ENCODE assay signal across 11 mouse cellular contexts in the genomic region with DNA sequence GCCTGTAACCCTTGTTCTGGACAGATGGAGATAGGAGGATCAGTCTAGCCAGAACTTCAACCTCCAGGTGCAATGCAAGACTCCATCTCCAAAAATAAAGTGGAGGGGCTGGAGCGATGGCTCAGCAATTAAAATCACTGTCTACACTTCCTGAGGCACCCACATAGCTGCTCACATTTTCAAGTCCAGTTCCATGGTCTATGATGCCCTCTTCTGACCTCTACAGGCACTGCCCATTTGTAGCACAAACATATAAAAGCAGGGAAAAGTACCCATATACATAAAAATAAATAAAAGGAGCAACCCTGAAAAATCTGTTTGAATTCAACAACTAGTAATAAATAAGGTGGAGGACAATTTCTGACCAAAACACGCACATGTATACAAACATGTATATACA. TPM values are rescaled to one million over a fixed set of nuclear protein-coding genes. Genes with fewer than 3 reads are reported as not detected.
A peak's percentile ranks its signal among the peaks of the same experiment; 100 is the strongest.
DNase-seq lines count a peak whose midpoint lies in the region; ATAC-seq and TF ChIP-seq lines count a peak whose summit lies in the region.
"Had no signal": no experiment of that assay in that cellular context is flagged by ENCODE, and none has a peak within 500 bp of the region (broad histone marks: within the 10 kb centered on the region; RNA-seq: fewer than 3 reads in every experiment).

No protein-coding gene starts in this region.

- no peak for DNase-seq in gastrocnemius, adult 2 months
- no peak for DNase-seq in gastrocnemius, postnatal 14 days
- peak; percentile 23 for DNase-seq in midbrain, embryonic 14.5 days
- DNase-seq in midbrain, embryonic 10.5 days (ENCODE audit: low spot score): no peak
- DNase-seq in splenic B cell, adult 2 months (ENCODE audit: low read depth, low spot score): peak; percentile 62
- DNase-seq: kidney, postnatal 36 days; spleen, adult 18-20 months had no signal

- no peaks in the 10 kb centered on the region for H3K4me1 ChIP-seq in midbrain, embryonic 14.5 days (ENCODE audit: control insufficient read depth, insufficient read depth, low read length)
- no peaks in the 10 kb centered on the region for H3K4me1 ChIP-seq in midbrain, embryonic 10.5 days
- H3K4me1 ChIP-seq in heart, embryonic 12.5 days (replicated peaks): no peaks in the 10 kb centered on the region
- no peaks in the 10 kb centered on the region for H3K4me1 ChIP-seq in midbrain, embryonic 16.5 days (ENCODE audit: control insufficient read depth, insufficient read depth, low read length)
- H3K4me1 ChIP-seq: heart, embryonic 15.5 days had no signal

- TF ChIP-seq CTCF in gastrocnemius, adult 2 months (IDR thresholded peaks at IDR 0.05): peak; percentile 51

- H3K36me3 ChIP-seq in midbrain, embryonic 14.5 days (ENCODE audit: control insufficient read depth, insufficient read depth, low read length): no peaks in the 10 kb centered on the region
- no peaks in the 10 kb centered on the region for H3K36me3 ChIP-seq in midbrain, embryonic 10.5 days
- H3K36me3 ChIP-seq in splenic B cell, adult 2 months (ENCODE audit: control insufficient read depth, insufficient read depth, low read length, poor library complexity, severe bottlenecking): no peaks in the 10 kb centered on the region
- H3K36me3 ChIP-seq in heart, embryonic 12.5 days: no peaks in the 10 kb centered on the region
- H3K36me3 ChIP-seq in midbrain, embryonic 16.5 days (ENCODE audit: control insufficient read depth, insufficient read depth, low read length): no peaks in the 10 kb centered on the region
- H3K36me3 ChIP-seq: heart, embryonic 15.5 days had no signal

- no peak overlapping the region for H3K4me3 ChIP-seq in gastrocnemius, adult 2 months
- no peak overlapping the region for H3K4me3 ChIP-seq in midbrain, embryonic 14.5 days (replicated peaks; ENCODE audit: low read depth, low read length)
- H3K4me3 ChIP-seq in midbrain, embryonic 10.5 days: no peak overlapping the region
- H3K4me3 ChIP-seq in heart, embryonic 12.5 days: no peak overlapping the region
- H3K4me3 ChIP-seq in midbrain, embryonic 16.5 days (ENCODE audit: low read depth, low read length): no peak overlapping the region
- H3K4me3 ChIP-seq: heart, embryonic 15.5 days had no signal

- no peaks in the 10 kb centered on the region for H3K27me3 ChIP-seq in midbrain, embryonic 14.5 days (ENCODE audit: control insufficient read depth, insufficient read depth, low read length)
- H3K27me3 ChIP-seq in midbrain, embryonic 10.5 days (ENCODE audit: low read depth, poor library complexity, severe bottlenecking): no peaks in the 10 kb centered on the region
- H3K27me3 ChIP-seq in splenic B cell, adult 2 months (ENCODE audit: control insufficient read depth, insufficient read depth, low read length, poor library complexity, severe bottlenecking): no peaks in the 10 kb centered on the region
- H3K27me3 ChIP-seq in heart, embryonic 12.5 days (replicated peaks): no peaks in the 10 kb centered on the region
- no peaks in the 10 kb centered on the region for H3K27me3 ChIP-seq in midbrain, embryonic 16.5 days (ENCODE audit: control insufficient read depth, insufficient read depth, low read depth, low read length)
- H3K27me3 ChIP-seq: heart, embryonic 15.5 days had no signal

- no peak overlapping the region for H3K4me2 ChIP-seq in midbrain, embryonic 14.5 days (ENCODE audit: low read length)
- H3K4me2 ChIP-seq in heart, embryonic 12.5 days: no peak overlapping the region
- H3K4me2 ChIP-seq in midbrain, embryonic 16.5 days (ENCODE audit: low read length): no peak overlapping the region
- H3K4me2 ChIP-seq: heart, embryonic 15.5 days had no signal

- H3K9ac ChIP-seq in midbrain, embryonic 14.5 days (replicated peaks; ENCODE audit: low read length): no peak overlapping the region
- no peak overlapping the region for H3K9ac ChIP-seq in heart, embryonic 12.5 days
- no peak overlapping the region for H3K9ac ChIP-seq in midbrain, embryonic 16.5 days (ENCODE audit: low read depth, low read length)
- H3K9ac ChIP-seq: heart, embryonic 15.5 days had no signal

- no peak overlapping the region for H3K27ac ChIP-seq in gastrocnemius, adult 2 months
- H3K27ac ChIP-seq in midbrain, embryonic 14.5 days (replicated peaks; ENCODE audit: low read depth, low read length): no peak overlapping the region
- no peak overlapping the region for H3K27ac ChIP-seq in midbrain, embryonic 10.5 days (replicated peaks)
- H3K27ac ChIP-seq in heart, embryonic 12.5 days (ENCODE audit: poor library complexity, severe bottlenecking): no peak overlapping the region
- H3K27ac ChIP-seq in midbrain, embryonic 16.5 days (ENCODE audit: low read length): no peak overlapping the region
- H3K27ac ChIP-seq: heart, embryonic 15.5 days had no signal

- H3K9me3 ChIP-seq in midbrain, embryonic 14.5 days (ENCODE audit: control insufficient read depth, low read length): no peaks in the 10 kb centered on the region
- H3K9me3 ChIP-seq in midbrain, embryonic 10.5 days (replicated peaks): no peaks in the 10 kb centered on the region
- no peaks in the 10 kb centered on the region for H3K9me3 ChIP-seq in heart, embryonic 12.5 days (replicated peaks)
- no peaks in the 10 kb centered on the region for H3K9me3 ChIP-seq in midbrain, embryonic 16.5 days (replicated peaks; ENCODE audit: control insufficient read depth, low read length, poor library complexity, severe bottlenecking)
- H3K9me3 ChIP-seq: heart, embryonic 15.5 days had no signal

- ATAC-seq in midbrain, embryonic 14.5 days (ENCODE audit: low FRiP score, low TSS enrichment): no peak
- ATAC-seq in common myeloid progenitor, adult 5-6 weeks (replicated peaks; ENCODE audit: low read depth, poor library complexity, severe bottlenecking): peak; percentile 79
- no peak for ATAC-seq in heart, embryonic 12.5 days (ENCODE audit: insufficient number of reproducible peaks, low FRiP score)
- ATAC-seq in midbrain, embryonic 16.5 days: no peak

- intact Hi-C loops in gastrocnemius, adult 2 months (cut with DNase I): no loop called here
- intact Hi-C loops in gastrocnemius, postnatal 14 days (cut with DNase I; ENCODE audit: low total_unique reads): no loop called here

- WGBS in midbrain, embryonic 14.5 days: 77% methylated on average over 2 of the region's 2 CpGs
- 75% methylated on average over 2 of the region's 2 CpGs for WGBS in midbrain, embryonic 10.5 days
- WGBS in heart, embryonic 12.5 days: 65% methylated on average over 2 of the region's 2 CpGs
- WGBS in midbrain, embryonic 16.5 days: 75% methylated on average over 2 of the region's 2 CpGs

RNA-seq across cellular contexts. Expression of a gene that starts 39.1 kb away (rescaled TPM):
- total RNA-seq in gastrocnemius, adult 2 months (2021): 10 to 100 TPM; 69.4 to 78.9 TPM
- total RNA-seq in gastrocnemius, postnatal 14 days (2021): 10 to 100 TPM; 65.8 to 66.1 TPM
- 4.6 and 5.0 TPM in 2 replicates for polyA plus RNA-seq in midbrain, embryonic 14.5 days (2014; fragmentation: Nextera tagmentation; extraction: Ambion mirVana)
- polyA plus RNA-seq in midbrain, embryonic 10.5 days (2016; fragmentation: Nextera tagmentation; extraction: Ambion mirVana): 1.7 and 2.0 TPM in 2 replicates
- total RNA-seq in common myeloid progenitor, adult 5-6 weeks (2017): 45.8 and 49.7 TPM in 2 replicates
- polyA plus RNA-seq in heart, embryonic 12.5 days (2016; fragmentation: Nextera tagmentation; extraction: Ambion mirVana): 10.6 and 12.1 TPM in 2 replicates
- polyA plus RNA-seq in midbrain, embryonic 16.5 days (2015; fragmentation: Nextera tagmentation; extraction: Ambion mirVana): 4.1 and 5.2 TPM in 2 replicates

Comparison
In these comparisons a context has a peak if more than half of its experiments do, and no peak if none do; other contexts are left out.
1. DNase-seq: peak in midbrain, embryonic 14.5 days (single experiment) and splenic B cell, adult 2 months (single experiment); none in gastrocnemius, adult 2 months (single experiment), gastrocnemius, postnatal 14 days (single experiment) and midbrain, embryonic 10.5 days (single experiment).